In genomic region chr10:67537151-67537994, GRCm38 (mm10) we compare ENCODE assay signal across 8 mouse cellular contexts. TPM values are rescaled to one million over a fixed set of nuclear protein-coding genes. Genes with fewer than 3 reads are reported as not detected.
DNase-seq lines count a peak whose midpoint lies in the region; ATAC-seq and TF ChIP-seq lines count a peak whose summit lies in the region.

No protein-coding gene starts in this region.

- H3K36me3 ChIP-seq in ES-Bruce4 (ENCODE audit: control insufficient read depth, insufficient read depth, low read length, poor library complexity, severe bottlenecking), result no peaks in the 10 kb centered on the region
- H3K36me3 ChIP-seq in forebrain, embryonic 14.5 days (ENCODE audit: control insufficient read depth, insufficient read depth, low read length), result no peaks in the 10 kb centered on the region

- under 1% methylated on average over 51 of the region's 51 CpGs for WGBS in forebrain, embryonic 14.5 days
- WGBS in lung, adult 2 months, result under 1% methylated on average over 51 of the region's 51 CpGs

- TF ChIP-seq POLR2A in ES-Bruce4 (IDR thresholded peaks at IDR 0.05; ENCODE audit: insufficient read depth, low read length), result no peak
- 0 out of 2 replicates have a peak, but pooled peaks have one; percentile 8 for TF ChIP-seq POLR2A in lung, adult 2 months (IDR thresholded peaks at IDR 0.05; ENCODE audit: borderline replicate concordance, extremely low read depth, low read depth, low read length)

- H3K9ac ChIP-seq in ES-Bruce4 (ENCODE audit: low read depth, poor library complexity, severe bottlenecking), result peak overlapping the region; percentile 75
- H3K9ac ChIP-seq in forebrain, embryonic 14.5 days (ENCODE audit: low read length), result peak overlapping the region; percentile 48

- peak; percentile 77 for ATAC-seq in cerebellum, adult (ENCODE audit: insufficient number of reproducible peaks, low FRiP score, low TSS enrichment)
- peak; percentile 88 for ATAC-seq in forebrain, embryonic 14.5 days
- ATAC-seq in neutrophil, adult 5-6 weeks (ENCODE audit: extremely low read depth, insufficient number of reproducible peaks, low FRiP score, poor library complexity, severe bottlenecking), result peak; percentile 75

- TF ChIP-seq CTCF in ES-Bruce4 (IDR thresholded peaks at IDR 0.05; ENCODE audit: low read depth, low read length), result no peak
- no peak for TF ChIP-seq CTCF in lung, adult 2 months (IDR thresholded peaks at IDR 0.05; ENCODE audit: insufficient read depth, low read length)

- H3K9me3 ChIP-seq in ES-Bruce4 (replicated peaks; ENCODE audit: control insufficient read depth, insufficient read depth, low read length, poor library complexity, severe bottlenecking), result no peaks in the 10 kb centered on the region
- H3K9me3 ChIP-seq in forebrain, embryonic 14.5 days (replicated peaks; ENCODE audit: control insufficient read depth, low read length), result no peaks in the 10 kb centered on the region

- no peak overlapping the region for H3K27ac ChIP-seq in ES-Bruce4 (ENCODE audit: insufficient read depth, low read length)
- no peak overlapping the region for H3K27ac ChIP-seq in forebrain, embryonic 14.5 days (ENCODE audit: low read depth, low read length)

- H3K4me1 ChIP-seq in ES-Bruce4 (ENCODE audit: control insufficient read depth, insufficient read depth, low read length), result no peaks in the 10 kb centered on the region
- peaks cover 11% of the 10 kb centered on the region; the same call in 1 of the 2 replicates for H3K4me1 ChIP-seq in forebrain, embryonic 14.5 days (ENCODE audit: control insufficient read depth, insufficient read depth, low read length)
- H3K4me1 ChIP-seq in lung, adult 2 months (ENCODE audit: control insufficient read depth, insufficient read depth, low read length), result peaks cover 14% of the 10 kb centered on the region; the same call in 1 of the 2 replicates

- H3K27me3 ChIP-seq in ES-Bruce4 (ENCODE audit: control insufficient read depth, insufficient read depth, low read length, poor library complexity, severe bottlenecking), result peaks cover 31% of the 10 kb centered on the region
- H3K27me3 ChIP-seq in forebrain, embryonic 14.5 days (replicated peaks; ENCODE audit: control insufficient read depth, insufficient read depth, low read length), result peaks cover 97% of the 10 kb centered on the region

- peak overlapping the region; percentile 69 for H3K4me3 ChIP-seq in ES-Bruce4 (ENCODE audit: low read depth, low read length)
- H3K4me3 ChIP-seq in forebrain, embryonic 14.5 days (ENCODE audit: low read depth, low read length), result peak overlapping the region; percentile 51
- H3K4me3 ChIP-seq in lung, adult 2 months (replicated peaks; ENCODE audit: extremely low read depth, low read depth, low read length), result peak overlapping the region; percentile 86

- peak overlapping the region; percentile 82 for H3K4me2 ChIP-seq in forebrain, embryonic 14.5 days (ENCODE audit: low read length)

- no peak for TF ChIP-seq EP300 in ES-Bruce4 (IDR thresholded peaks at IDR 0.05; ENCODE audit: insufficient read depth, low read depth, low read length)

- peak; percentile 93 for DNase-seq in forebrain, embryonic 14.5 days (ENCODE audit: low spot score)
- peak; percentile 88 for DNase-seq in heart, postnatal 25 days (ENCODE audit: low spot score)
- DNase-seq in layer of hippocampus, adult 18-20 months (ENCODE audit: low spot score in 2 of 2), result peak; percentile 86 to 92
- DNase-seq in lung, adult 2 months, result peak; percentile 89
- peak; percentile 86 to 94 for DNase-seq in thymus, adult 18-20 months

- intact Hi-C loops in heart, postnatal 25 days (cut with DNase I), result loop anchor here (2.0 to 10.0 kb wide), 4 partner anchors 110 to 447 kb away; no protein-coding TSS in a partner anchor

RNA-seq across cellular contexts. Expression of gene Egr2, which starts 2.1 kb away (rescaled TPM):
- 0.22 and 0.24 TPM in 2 replicates for polyA plus RNA-seq in ES-Bruce4 (2011; ENCODE audit: insufficient read depth, insufficient read length, low read depth, missing spikeins)
- 0.08 and 0.12 TPM in 2 replicates for polyA plus RNA-seq in forebrain, embryonic 14.5 days (2014; fragmentation: Nextera tagmentation; extraction: Ambion mirVana)
- under 1 TPM; 0.39 to 0.61 TPM for total RNA-seq in heart, postnatal 25 days (2021)
- 1 to 10 TPM; 6.4 to 7.0 TPM for total RNA-seq in layer of hippocampus, adult 18-20 months (2021)
- polyA plus RNA-seq in lung, adult 2 months (2012; rRNA removed), result 12.8 and 13.1 TPM in 2 replicates
- 2.6 and 3.2 TPM in 2 replicates for total RNA-seq in neutrophil, adult 5-6 weeks (2017)

RNA-seq across cellular contexts. Expression of gene Ado, which starts 11.4 kb away (rescaled TPM):
- polyA plus RNA-seq in ES-Bruce4 (2011; ENCODE audit: insufficient read depth, insufficient read length, low read depth, missing spikeins), result 32.1 and 32.4 TPM in 2 replicates
- 67.3 and 80.5 TPM in 2 replicates for polyA plus RNA-seq in forebrain, embryonic 14.5 days (2014; fragmentation: Nextera tagmentation; extraction: Ambion mirVana)
- total RNA-seq in heart, postnatal 25 days (2021), result 10 to 100 TPM; 17.5 to 18.7 TPM
- total RNA-seq in layer of hippocampus, adult 18-20 months (2021), result 10 to 100 TPM; 35.4 to 35.7 TPM
- 11.6 and 14.1 TPM in 2 replicates for polyA plus RNA-seq in lung, adult 2 months (2012; rRNA removed)
- total RNA-seq in neutrophil, adult 5-6 weeks (2017), result 12.9 and 15.0 TPM in 2 replicates
